Mouse (Mus musculus): ENCODE results near the gene Fam19a5.

Fam19a5 gene

GRCm38 (mm10) chr15:87596731-87597130, 52.6 kb downstream of the Fam19a5 start:
- peak; percentile 5 for DNase-seq (ENCODE audit: low read depth)

GRCm38 (mm10) chr15:87597149-87597548, 53.0 kb downstream of the Fam19a5 start:
- peak; percentile 86 for DNase-seq (ENCODE audit: low read depth)

GRCm38 (mm10) chr15:87597766-87598165, 53.7 kb downstream of the Fam19a5 start:
- DNase-seq (ENCODE audit: low read depth) = peak; percentile 8

GRCm38 (mm10) chr15:87598636-87599035, 54.5 kb downstream of the Fam19a5 start:
- DNase-seq (ENCODE audit: low read depth) = no peak

GRCm38 (mm10) chr15:87603316-87603715, 59.2 kb downstream of the Fam19a5 start:
- no peak for DNase-seq (ENCODE audit: low read depth)

GRCm38 (mm10) chr15:87605504-87606280, 61.6 kb downstream of the Fam19a5 start:
- no peak for DNase-seq (ENCODE audit: low read depth)

GRCm38 (mm10) chr15:87606702-87607101, 62.6 kb downstream of the Fam19a5 start:
- DNase-seq (ENCODE audit: low read depth) = no peak

- no peak for DNase-seq (ENCODE audit: low read depth)
Measured at GRCm38 (mm10) chr15:87609236-87609635, 65.1 kb downstream of the Fam19a5 start.

GRCm38 (mm10) chr15:87623966-87624609, 80.0 kb downstream of the Fam19a5 start:
- DNase-seq (ENCODE audit: low read depth) = no peak

GRCm38 (mm10) chr15:87624610-87625091, 80.6 kb downstream of the Fam19a5 start:
- DNase-seq (ENCODE audit: low read depth) = no peak

GRCm38 (mm10) chr15:87625236-87626023, 81.3 kb downstream of the Fam19a5 start:
- no peak for DNase-seq (ENCODE audit: low read depth)

- DNase-seq (ENCODE audit: low read depth) = no peak
Measured at GRCm38 (mm10) chr15:87635272-87635671, 91.2 kb downstream of the Fam19a5 start.

GRCm38 (mm10) chr15:87636407-87636806, 92.3 kb downstream of the Fam19a5 start:
- DNase-seq (ENCODE audit: low read depth) = no peak

- DNase-seq (ENCODE audit: low read depth) = no peak
Measured at GRCm38 (mm10) chr15:87637234-87637633, 93.1 kb downstream of the Fam19a5 start.

GRCm38 (mm10) chr15:87638270-87638669, 94.2 kb downstream of the Fam19a5 start:
- no peak for DNase-seq (ENCODE audit: low read depth)

- DNase-seq (ENCODE audit: low read depth) = no peak
Measured at GRCm38 (mm10) chr15:87646313-87647061, 102.4 kb downstream of the Fam19a5 start.

GRCm38 (mm10) chr15:87649651-87650050, 105.6 kb downstream of the Fam19a5 start:
- no peak for DNase-seq (ENCODE audit: low read depth)

- peak; percentile 63 for DNase-seq (ENCODE audit: low read depth)
Measured at GRCm38 (mm10) chr15:87654551-87654950, 110.5 kb downstream of the Fam19a5 start.

GRCm38 (mm10) chr15:87656496-87657155, 112.5 kb downstream of the Fam19a5 start:
- peak; percentile 35 for DNase-seq (ENCODE audit: low read depth)

- no peak for DNase-seq (ENCODE audit: low read depth)
Measured at GRCm38 (mm10) chr15:87659729-87660128, 115.6 kb downstream of the Fam19a5 start.

- no peak for DNase-seq (ENCODE audit: low read depth)
Measured at GRCm38 (mm10) chr15:87661954-87662353, 117.9 kb downstream of the Fam19a5 start.
